Mouse (Mus musculus): Measurements from ENCODE around the gene 1110008L16Rik.
"Not testable (repeated sequence)": the region's sequence is repeated elsewhere in the genome, so short reads cannot be mapped to it uniquely, and the experiment has no call there.

The 1110008L16Rik gene

DNA sequence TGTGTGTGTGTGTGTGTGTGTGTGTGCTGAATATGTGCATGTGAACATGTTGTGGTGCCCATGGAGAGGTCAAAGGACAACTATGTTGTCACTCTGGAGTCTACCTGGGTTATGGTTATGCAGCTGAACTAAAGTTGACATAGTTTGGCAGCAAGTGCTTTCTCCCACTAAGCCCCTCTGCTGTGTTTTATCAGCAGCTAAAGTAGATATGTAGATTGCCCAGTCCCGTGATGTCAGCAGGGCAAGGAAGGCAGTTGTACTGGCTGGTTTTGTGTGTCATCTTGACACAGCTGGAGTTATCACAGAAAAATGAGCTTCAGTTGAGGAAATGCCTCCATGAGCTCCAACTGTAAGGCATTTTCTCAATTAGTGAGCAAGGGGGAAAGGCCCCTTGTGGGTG is 43.7 kb downstream of the 1110008L16Rik start:
- DNase-seq (ENCODE audit: low read depth) = not testable (repeated sequence)

DNA sequence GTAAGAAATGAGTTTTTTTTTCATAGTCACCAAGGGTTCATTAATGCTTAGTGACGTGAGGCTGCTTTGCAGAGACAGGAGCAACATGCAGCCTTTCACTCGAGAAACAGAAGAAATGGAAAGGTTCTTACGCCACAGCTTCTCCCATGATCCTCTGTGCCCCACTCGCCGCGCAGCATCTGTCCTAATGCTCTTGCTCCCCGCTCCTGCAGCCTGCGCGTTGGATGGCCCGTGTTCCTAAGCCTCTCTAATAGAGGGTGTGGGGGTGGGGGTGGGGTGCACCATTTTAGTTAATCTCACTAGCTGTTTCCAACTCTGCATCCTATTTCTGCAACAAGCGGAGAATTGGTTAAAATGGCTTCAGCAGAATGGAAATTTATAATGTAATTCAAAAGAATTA is 44.6 kb downstream of the 1110008L16Rik start:
- no peak for DNase-seq (ENCODE audit: low read depth)

DNA sequence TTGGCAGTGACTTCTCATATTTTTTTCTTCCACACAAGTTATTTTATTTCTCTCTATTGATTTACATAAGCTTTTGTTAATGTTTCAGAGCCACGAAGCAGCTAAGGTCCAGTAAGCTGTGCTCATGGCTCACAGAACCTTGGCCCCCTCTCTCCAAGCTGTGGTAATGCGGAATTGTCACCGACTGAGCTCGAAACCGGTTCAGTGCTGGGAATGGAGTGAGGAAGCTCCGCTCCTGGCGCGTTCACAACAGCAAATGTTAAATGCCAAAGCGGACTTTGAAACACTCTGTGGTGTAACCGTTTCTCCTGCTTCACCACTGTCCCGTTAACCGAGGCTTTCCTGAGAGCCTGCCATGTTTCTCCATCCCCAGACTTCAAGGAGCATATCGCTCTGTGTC is 45.2 kb downstream of the 1110008L16Rik start:
- no peak for DNase-seq (ENCODE audit: low read depth)

DNA sequence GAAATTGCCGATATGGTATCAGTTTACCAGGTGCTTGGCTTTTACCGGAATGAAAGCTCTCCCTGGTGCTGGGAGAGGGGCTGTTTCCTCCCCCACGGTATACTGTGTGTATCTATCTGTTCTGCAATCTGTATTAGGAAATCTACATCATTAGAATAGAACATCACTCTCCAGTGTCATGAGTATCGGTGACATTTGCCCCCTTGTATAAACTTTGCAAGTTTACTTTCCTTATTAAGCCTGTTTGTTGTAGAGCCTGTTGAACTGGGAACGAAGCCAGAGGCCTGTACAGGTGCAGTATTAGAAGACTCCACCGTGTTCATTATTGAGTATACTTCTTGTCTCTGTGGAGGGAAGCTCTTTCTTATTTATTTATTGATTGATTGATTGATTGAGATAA is 54.0 kb downstream of the 1110008L16Rik start:
- DNase-seq (ENCODE audit: low read depth) = no peak

DNA sequence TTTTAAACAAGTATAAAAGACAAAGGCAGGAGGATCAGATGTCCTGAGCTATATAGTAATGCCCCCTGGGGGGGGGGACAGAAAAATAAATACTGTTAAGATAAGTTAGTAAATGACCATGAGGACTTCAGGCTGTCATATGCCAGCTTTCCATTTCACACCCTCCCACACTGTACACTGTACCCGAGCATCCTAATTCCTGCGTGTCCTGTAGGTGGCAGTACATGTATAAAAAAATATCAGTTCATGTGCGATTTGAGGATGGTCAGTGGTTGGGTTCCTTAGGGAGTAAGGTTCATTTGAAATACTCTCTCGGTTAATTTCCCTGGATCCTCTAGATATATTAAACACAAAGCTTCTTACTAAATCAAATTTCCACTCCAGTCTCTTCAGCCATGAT is 55.5 kb downstream of the 1110008L16Rik start:
- peak; percentile 14 for DNase-seq (ENCODE audit: low read depth)

DNA sequence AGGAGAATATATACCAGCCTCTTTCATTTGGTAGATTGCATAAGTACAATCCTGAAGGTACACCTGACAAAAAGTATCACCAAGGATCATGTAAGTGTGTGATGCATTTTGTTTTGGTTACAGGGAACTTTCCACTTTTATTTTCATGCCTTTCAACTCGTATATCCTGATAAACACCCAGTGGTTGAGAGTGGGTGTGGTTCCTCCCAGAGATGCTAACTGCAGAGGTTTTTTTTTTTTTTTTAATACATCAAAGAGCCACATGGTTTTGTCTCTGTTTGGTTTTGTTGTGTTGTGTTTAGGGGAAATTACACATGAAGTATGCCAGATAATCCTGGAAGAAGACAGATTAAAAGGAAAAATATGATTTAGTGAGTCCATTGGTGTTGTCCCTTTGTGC is 57.9 kb downstream of the 1110008L16Rik start:
- no peak for DNase-seq (ENCODE audit: low read depth)

DNA sequence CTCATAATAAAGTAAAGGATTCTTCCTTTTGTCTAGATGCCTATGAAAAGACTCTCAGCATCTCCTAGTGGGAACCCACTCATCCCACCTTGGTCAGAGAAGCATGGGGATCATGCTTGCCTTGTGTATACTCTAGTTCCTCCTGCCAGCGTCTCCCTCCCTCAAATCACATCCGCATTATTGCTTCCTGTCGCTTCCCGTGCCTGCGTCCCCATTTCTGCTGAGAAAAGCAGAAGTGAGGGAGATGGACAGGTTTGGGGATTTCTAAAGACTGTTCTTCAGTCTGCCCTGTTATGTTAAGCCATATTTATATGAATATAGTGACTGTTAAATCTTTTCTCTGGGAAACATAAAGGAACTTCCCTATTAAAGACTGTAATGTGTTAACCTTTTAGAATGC is 61.6 kb downstream of the 1110008L16Rik start:
- DNase-seq (ENCODE audit: low read depth) = no peak

DNA sequence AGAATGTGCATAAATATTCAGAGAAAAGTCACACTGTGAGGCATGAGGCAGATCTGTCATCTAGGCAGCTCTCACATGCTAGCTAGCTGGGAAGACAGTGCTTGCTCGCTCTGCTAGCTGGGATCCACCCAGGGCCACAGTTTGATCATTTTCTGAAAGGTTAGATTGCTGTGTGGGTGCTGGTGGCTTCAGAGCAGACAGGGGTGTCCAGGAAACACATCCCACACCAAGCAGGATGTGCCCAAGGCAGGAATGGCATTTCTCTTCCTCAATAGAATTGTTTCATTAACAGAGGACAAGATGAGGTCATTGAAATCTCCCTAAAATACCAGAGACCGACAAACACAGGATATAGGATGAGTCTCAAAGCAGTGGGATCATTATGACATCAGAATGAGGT is 65.7 kb downstream of the 1110008L16Rik start:
- DNase-seq (ENCODE audit: low read depth) = no peak

DNA sequence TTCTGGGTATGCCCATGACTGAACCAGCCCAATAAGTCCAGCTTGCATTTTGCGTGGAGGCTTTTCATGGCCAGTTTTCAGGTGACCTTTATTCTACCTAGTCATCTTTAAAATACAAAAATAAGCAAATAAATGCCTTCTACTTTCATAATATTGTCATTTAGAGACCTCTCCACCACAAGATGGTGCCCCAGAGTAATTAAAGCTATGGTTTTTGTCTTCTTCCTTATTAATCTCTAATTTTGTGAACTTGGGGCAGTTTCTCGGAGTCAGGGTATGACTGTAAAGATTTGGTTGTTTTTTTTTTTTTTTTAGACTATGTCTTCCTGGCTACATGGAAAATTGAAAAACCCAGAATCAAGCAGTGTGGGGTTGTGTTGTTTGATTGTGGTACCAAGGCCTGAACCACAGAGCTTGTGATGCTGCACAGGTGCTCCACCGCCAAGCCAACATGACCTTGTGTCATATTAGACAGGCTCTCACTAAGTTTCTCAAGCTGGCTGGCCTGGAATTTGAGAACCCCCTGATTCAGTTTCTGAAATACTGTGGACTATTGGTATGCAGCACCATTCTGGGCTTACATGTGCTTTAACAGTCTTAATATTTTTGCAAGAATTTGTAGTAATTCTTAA is 73.2 kb downstream of the 1110008L16Rik start:
- DNase-seq (ENCODE audit: low read depth) = no peak

DNA sequence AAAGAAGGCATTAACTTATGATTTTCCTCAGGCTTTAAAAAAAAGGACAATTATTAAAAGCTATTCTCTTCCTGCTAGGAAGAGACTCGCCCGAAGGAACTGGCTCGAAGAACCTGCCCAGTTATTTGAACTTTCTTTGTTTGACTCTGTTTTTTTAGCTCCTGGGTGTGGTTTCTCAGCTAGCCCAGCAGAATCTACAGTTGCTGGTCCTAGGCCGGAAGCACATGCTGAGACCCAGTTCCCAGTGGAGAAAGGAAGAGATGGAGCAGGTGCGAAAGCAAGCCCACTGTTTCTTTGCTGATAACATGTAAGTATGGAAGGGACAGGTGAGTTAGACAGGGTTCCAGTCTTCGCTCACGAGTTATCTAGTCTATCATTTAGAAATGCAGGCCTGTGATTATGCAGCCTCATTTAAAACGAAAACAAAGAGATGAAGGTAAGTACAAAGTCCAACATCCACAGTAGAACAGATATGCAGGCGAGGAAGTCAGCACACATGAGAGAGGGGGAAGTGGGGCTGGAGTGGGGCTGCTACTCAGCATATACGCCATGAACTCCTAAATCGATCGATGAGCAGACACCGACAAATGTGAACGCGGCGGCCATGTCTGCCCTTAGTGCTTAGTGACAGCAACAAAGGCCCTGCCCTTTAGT is 77.7 kb downstream of the 1110008L16Rik start:
- no peak for DNase-seq (ENCODE audit: low read depth)

DNA sequence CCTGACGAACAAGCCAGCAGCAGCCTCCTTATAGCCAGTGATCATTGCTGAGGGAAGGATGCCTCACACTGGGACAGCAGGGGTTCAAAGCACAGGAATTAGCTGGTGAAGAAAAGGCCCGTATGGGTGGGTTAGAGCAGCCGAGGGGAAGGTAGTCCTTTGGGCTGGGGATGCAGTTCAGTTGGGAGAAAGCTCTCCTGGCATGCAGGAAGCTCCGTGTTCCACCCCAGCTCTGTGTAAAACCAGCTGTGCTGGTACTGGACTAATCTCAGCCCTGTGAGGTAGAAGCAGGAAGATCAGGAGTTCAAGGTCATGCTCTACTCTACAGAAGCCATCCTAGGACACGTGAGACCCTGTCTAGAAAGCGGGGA is 78.2 kb downstream of the 1110008L16Rik start:
- no peak for DNase-seq (ENCODE audit: low read depth)

DNA sequence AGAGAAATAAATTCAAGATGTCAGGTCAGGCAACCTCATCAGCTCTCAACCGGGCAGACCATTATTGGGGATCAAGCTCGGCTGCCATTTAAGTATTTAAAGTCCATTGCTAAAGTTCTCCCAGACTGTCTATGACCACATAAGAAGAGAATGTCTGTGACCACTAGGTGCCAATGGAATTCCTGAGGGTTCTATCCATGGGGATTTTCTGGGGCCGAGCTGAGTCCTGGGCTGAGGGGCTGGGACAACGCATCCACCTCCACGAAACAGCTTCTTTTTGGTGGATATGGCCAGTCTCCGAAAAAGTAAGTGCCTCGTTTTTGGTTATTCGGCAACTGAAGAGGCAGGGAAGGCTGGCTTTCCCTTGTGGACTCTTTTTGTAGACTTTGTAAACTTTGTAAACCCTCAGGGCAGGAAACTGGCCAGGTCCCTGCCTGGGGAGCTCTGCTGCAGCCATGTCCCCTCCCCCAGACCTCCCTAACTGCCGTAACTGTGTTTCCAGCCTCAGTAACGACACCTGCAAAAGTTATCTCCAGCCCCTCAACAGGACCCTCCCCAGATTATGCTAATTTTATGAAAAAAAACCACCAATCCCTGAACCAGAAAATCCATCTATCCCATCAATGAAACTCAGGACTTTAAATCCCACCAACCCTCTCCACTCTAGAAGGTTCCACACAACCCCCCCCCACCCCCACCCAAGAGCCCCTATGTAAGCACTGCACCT is 84.8 kb downstream of the 1110008L16Rik start, which contains the start of gene Psma6:
TSS of gene Psma6 (plus strand) at position 200 of the 727 bp plus-strand sequence.
- DNase-seq (ENCODE audit: low read depth) = no peak

DNA sequence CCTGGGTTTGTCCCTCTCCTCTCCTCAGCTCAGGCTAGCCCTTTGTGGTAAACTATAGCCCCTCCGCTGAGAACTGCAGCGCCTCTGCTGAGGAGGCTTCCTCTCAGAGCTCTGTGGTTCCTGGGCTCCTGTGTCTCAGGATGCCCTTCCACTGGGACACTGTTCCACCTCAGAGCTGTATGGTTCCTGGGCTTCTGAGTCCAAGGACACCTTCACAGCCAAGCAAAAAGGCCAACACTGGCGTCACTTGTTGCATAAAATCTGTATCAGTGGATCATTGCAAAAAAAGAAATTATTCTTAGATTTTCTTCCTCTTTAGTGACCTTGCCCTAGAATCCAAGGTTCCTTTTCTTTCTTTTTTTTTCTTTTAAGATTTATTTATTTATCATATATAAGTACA is 85.4 kb downstream of the 1110008L16Rik start:
- DNase-seq (ENCODE audit: low read depth) = no peak

DNA sequence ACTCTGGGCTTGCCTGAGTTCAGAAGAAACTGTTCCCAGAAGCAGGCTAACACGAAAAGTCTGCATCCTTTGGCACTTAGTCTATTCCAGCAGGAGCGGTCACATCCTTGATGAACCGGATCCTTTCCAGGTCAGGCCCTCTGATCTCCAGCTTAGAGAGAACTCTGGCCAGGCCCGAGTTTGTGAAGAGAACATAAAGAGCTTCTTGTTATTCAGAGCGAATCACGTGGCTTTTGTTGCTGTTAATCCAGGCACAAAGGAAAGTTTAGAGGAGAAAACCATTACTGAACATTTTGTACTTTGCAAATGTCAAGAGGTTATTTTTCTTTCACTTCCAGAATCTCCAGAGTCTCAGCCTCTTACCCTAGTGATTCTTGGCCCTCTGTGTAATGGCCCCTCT is 86.6 kb downstream of the 1110008L16Rik start:
- DNase-seq (ENCODE audit: low read depth) = no peak

DNA sequence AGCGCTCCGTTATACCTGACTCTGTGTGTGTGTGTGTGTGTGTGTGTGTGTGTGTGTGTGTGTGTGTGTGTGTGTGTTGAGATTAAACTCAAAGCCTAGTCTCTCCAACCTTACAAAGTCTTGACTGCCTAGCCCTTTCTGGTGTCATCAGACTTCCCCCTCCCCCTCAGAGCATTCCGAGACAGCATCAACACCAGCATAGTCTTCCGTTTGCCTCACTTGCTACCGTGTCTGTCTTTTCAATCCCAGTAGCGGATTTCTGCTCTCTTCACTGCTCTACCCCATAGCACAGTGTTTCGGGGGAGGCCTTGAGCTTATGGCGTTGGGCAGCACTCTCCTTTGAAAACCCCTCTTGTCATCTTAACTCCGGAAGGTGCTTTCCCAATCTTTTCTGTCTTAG is 87.1 kb downstream of the 1110008L16Rik start:
- DNase-seq (ENCODE audit: low read depth) = no peak

DNA sequence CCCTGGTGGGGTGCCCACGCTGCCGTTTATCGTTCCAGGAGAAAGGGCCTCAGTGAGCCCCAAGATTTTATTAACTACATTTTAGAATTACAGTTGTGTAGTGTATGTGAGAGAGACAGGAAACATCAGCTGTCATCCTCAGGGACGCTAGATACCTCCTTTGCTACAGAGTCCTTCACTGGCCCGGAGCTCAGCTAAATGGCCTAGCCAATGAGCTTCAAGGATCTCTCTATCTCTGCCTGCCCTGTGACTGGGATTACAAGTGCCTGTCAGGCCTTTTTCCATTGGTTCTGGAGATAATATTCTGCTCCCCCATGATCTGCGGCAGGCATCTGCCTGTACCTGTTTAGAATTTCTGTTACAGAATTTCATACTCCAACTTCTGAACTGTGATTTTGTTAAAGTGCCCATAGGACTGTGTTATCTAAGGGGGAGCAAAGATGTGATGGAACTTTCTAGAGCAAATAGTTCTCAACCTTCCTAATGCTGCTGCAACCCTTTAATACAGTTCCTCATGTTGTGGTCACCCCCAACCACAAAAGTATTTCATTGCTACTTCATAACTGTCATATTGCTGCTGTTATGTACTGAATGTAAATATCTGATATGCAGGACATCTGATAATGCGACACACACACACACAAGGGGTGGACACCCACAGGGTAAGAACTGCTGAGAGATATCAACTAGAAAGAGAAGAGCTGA is 87.9 kb downstream of the 1110008L16Rik start:
- no peak for DNase-seq (ENCODE audit: low read depth)

DNA sequence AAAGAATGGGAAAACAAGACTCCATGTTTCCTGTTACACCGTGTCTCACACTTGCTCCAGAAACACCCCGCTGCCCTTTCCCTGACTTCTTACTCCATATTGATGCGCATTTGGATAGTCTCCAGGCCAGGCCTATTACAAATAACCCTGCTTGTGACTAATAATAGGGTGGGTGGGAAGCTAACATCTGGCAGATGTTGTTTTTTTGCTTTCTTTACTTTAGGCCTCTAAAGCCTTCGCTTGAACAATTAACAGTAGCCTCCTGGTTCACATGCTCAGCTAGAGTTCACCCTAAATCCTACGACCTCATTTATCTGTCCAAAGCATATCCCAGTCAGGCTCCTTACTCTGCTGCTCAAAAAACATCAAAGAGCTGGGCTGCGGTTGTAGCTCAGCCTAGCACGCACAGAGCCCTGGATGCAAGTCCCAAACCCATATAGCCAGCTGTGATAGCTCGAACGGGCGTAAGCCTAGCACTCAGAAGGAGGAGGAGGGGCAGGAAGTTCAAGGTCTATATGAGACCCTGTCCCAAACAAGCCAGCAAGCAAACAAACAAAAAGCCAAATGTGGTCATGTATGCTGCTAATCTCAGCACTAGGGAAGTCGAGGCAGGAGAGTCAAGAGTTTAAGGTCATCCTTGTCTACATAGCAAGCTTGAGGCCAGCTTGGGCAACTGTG is 88.5 kb downstream of the 1110008L16Rik start:
- DNase-seq (ENCODE audit: low read depth) = no peak

DNA sequence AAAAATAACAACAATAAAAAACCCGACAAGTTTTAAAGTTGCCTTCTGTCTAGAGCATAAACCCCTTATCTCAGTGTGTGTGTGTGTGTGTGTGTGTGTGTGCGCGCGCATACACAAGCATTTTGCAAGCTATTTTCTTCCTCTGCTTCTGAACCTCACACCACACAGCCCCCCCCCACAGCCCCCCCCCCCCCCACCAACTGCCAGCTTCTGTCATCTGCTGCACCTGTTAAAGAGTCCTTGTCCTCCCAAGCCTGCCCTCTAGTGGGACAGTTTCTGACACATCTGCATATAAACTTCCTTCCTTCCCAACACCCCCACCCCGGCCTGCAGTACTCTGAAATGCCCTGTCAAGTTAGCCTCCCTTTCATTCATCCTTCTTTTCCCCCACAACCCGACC is 89.1 kb downstream of the 1110008L16Rik start:
- DNase-seq (ENCODE audit: low read depth) = no peak

DNA sequence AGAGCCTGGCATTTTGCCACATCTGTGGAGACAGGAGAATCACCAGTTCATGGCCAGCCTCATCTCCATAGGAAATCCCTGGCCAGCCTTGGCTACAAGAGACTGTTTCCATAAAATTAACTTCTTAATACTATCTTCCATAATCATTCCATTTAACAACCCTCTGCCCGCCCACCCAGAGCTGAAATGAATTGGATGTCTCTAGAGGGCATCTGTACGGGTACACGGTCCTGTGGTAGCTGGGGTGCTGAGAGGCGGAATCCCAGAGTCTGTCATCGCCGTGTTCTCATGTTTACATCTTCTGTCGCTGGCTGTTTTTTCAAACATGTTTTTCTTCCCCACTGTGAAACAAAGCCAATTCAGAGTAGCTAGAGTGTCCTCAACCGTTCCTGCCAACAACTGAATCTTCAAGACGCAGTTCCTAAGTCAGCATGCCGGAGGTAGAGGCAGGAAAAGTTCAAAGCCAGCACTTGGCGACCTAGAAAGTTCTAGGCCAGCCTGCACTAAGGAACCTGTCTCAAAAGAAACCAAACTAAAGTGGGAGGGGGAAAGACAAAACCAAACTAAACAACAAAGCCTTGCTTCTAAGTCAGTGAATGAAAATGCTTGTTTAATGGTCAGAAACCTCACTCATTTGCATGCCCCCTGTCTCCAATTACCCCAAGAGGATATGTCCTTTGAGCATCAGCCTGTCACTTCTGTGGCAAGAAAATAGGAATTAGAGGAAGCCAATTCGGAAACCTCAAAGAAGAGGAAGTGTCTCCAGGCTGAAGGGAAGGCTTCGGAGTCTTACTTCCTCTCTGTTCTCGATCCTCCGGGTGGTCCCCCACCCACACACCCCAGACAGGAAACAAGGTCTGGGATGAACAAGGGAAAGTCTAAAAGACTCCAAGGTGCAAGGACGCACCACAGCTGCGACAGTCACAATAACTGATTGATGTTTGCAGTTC is 90.0 kb downstream of the 1110008L16Rik start:
- DNase-seq (ENCODE audit: low read depth) = no peak

DNA sequence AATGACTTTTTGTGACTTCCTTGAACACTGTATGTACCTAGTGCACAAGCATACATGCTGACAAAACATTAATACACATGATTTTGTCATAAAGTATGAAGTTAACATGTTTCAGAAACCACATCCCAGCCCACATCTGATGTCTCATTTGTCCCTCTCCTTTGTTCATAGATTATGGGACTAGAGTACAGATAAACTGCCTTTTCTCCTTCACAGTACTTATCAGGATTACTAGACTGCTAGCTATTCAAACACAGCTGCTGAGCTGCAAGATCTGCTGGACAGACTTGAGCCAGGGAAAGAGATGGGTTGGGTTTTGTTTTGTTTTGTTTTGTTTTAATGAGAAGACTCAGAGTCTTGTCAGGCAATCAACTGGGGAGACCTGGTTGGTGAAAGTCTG is 92.7 kb downstream of the 1110008L16Rik start:
- DNase-seq (ENCODE audit: low read depth) = no peak

Data from c-Kit-positive CD71-positive TER-119-negative erythroid progenitor cells, embryonic 14.5 days (primary cell).